Mouse (Mus musculus) liver, embryonic 18 days (tissue): ENCODE data around the gene Fgf8. TPM values are rescaled to one million over a fixed set of nuclear protein-coding genes. Genes with fewer than 3 reads are reported as not detected.

ENCODE experiments used
- polyA plus RNA-seq: library from polyadenylated mRNA; depleted of rRNA; stranded (reverse); fragments of >200 nt; gene quantifications from 2 replicates; pipeline ENCODE4 v1.2.3, GENCODE M21; 2012; rRNA removed

Gene Fgf8
- polyA plus RNA-seq: 0.05 TPM in 1 of 2 replicates, not detected in the other

DNA sequence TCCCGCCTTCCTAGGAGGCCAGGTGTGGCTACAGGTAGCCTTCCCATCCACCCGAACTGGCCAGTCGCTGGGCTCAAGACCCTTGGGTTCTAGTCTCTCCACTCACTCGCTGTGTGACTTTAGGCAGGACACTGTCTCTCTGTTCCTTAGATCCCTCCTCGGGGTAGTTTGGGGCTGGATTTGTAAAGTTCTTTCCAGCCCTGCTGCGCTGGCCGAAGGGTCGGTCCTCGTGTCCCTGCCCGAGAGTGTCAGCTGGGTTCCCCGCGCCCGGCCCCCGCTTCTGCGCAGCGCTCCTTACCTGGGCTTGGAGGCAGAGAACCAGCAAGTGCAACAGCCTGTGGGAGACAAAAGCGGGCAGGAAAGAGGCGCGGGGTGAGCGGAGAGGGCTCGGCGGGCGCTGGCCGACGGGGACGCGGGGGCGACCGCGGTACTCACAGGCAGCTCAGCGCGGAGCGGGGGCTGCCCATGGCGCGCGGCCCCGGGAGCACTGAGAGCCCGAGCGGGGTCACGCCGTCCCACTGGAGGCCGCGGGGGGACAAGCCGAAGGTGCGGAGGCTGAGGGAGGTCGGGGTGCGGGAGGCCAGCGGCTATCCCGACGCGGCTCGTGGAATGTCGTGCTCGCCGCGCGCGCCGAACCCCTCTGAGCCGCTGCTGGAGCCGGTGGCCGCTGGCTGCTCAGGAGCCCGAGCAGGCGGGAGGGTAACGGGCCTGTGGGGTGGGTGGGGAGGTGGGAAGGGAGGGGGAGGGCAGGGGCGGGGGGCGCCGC is at the start of gene Fgf8:
Gene Fgf8, minus strand, starts transcription at position 698 of the 766 bp plus-strand sequence.

DNA sequence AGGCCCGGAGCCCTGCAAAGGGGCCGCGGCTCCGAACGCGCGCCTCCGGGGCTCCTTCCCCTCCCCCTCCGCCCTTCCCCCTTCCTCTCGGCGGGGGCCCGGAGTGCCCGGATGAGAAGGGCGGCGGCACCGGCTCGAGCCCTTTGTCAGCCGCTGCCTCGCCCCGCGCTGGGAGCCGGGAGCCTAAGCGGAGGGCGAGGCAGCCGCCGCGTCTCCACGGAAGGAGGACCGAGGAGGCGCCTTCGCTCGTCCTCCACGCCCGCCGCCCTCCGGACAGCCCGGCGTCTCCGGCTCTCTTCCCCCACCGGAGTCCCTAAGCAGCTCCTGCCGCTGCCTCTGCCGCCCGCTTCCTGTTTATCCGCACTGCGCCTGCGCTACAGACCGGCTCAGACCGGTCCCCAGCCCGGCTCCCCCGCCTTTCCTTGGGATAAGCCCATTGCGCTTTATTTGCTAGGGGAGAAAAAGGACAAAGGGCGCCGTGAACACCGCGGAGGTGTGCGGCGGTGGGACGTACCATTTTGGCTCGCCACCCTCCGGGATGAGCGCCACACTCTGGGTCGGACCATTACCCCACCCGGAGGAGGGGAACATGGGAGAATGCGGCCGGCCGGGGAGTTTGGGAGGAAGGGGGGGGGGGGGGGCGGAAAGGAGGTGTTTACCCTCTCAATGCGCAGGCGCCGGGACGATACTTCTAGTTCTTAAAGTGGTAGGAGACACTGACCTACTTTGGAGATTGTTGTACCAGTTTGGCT is 40.6 kb upstream of the Fgf8 start, which contains the start of gene Mgea5:
Gene Mgea5, minus strand, starts transcription at position 657 of the 752 bp plus-strand sequence.

DNA sequence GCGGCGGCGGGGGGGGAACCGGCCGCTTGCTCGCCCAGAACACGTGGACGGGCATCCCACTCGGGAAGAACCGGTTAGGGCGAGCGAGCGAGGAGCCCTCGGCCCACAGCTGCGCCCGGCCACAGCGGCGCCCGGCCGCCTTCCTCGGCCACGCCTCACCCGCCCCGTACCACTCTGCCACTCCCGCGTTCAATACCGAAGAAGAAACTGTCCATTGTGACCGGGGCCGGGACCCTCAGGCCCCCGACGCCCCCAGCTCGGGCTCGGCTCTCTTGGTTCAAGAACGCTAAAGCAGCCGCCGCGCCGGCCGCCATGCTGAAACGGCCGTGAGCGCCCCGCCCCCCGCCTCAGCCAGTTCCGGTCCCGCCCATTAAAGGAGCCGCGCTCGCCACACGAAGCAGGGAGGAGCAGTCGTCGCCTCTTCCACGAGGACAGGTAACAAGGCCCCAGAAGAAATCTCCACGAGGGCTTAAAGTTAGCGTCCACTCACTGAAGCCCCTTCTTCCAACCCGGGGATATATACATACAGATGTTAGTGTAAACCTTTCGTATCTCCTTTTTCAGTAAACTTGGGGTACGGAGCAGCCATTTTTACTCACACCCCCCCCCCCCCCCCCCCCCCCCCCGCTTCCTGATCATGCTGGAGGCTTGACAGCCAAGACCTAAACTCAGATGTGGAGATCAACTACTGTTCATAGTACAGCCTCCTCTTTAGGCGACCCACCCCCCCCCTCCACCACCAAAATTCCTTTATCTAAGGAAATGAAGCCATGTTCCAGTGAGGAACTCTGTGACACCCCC is 6.7 kb upstream of the Fgf8 start, which contains the start of gene Npm3:
Gene Npm3, minus strand, starts transcription at position 349 of the 801 bp plus-strand sequence.

Other genes with a start within 250 kb of the Fgf8 start
- 3.7 and 4.0 TPM in 2 replicates for gene Poll, start 182.4 kb downstream of the Fgf8 start, polyA plus RNA-seq
- gene Gm17018, start 182.3 kb downstream of the Fgf8 start, polyA plus RNA-seq: 5.7 and 5.8 TPM in 2 replicates
- gene Fbxw4, start 82.6 kb downstream of the Fgf8 start, polyA plus RNA-seq: 12.5 and 14.6 TPM in 2 replicates
- gene Npm3, start 6.7 kb upstream of the Fgf8 start, polyA plus RNA-seq: 37.0 and 37.3 TPM in 2 replicates
- 26.6 and 28.4 TPM in 2 replicates for gene Mgea5, start 40.9 kb upstream of the Fgf8 start, polyA plus RNA-seq
- gene Kcnip2, start 73.1 kb upstream of the Fgf8 start, polyA plus RNA-seq: 0.48 and 0.52 TPM in 2 replicates